Mouse (Mus musculus): Measurements from ENCODE around the gene Maf. TPM values are rescaled to one million over a fixed set of nuclear protein-coding genes. Genes with fewer than 3 reads are reported as not detected.

The Maf gene
- polyA plus RNA-seq, 1 experiment from 2014 or later: 12.1 TPM

DNA sequence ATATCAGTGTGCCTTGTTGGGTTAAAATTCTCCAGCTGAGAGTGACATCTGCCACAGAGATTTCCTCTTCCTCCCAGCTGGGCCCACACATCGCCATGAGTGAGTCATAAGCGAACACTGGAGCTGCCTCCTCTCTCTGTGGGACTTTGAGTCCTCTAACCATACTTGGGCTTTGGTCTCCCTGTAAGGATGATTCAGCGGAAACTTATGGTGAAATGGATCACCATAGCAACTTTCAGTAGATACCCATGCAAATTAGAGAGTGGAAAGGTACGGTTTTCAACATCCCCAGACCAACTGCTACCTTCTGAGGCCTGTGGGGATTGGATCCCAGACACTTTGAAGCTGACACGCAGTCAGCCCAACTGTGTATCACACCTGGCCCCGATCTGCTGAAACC lies 35.1 kb upstream of the Maf start:
- Histone ChIP-seq H3K27me3 (ENCODE audit: control insufficient read depth, insufficient read depth, low read length) (no peaks in the 10 kb centered on the region), H3K27ac (ENCODE audit: low read length) (no peak overlapping the region), H3K4me1 (ENCODE audit: control insufficient read depth, insufficient read depth, low read length) (no peaks in the 10 kb centered on the region), H3K36me3 (ENCODE audit: control insufficient read depth, insufficient read depth, low read length) (no peaks in the 10 kb centered on the region), H3K9ac (replicated peaks; ENCODE audit: low read depth, low read length) (no peak overlapping the region), H3K4me3 (ENCODE audit: low read depth, low read length) (no peak overlapping the region), H3K9me3 (ENCODE audit: control insufficient read depth, low read depth, low read length) (no peaks in the 10 kb centered on the region), H3K4me2 (replicated peaks; ENCODE audit: low read depth, low read length) (no peak overlapping the region)
- ATAC-seq (ENCODE audit: insufficient number of reproducible peaks, insufficient read depth, low FRiP score, low read depth): no peak
- WGBS: 92% methylated on average over 6 of the region's 6 CpGs

DNA sequence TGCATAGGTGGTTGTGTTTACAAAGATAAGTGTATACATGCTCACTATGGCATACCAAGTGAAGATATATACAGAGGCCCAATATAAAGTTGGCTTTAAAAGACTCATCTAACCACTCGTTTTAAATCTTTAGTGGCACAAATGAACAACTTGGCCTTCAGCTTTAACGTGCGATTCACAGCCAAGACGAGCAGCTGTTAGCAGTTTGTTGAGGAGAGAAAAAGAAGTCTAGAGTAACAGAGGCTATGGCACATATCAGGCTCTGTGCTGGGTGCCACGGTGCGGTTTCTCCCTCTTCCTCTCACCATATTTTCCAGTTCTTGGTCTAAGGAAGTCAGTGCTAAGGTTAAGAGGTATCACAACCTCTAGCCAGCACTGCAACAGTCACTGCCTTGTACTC lies 34.4 kb upstream of the Maf start:
- no peak for ATAC-seq (ENCODE audit: insufficient number of reproducible peaks, insufficient read depth, low FRiP score, low read depth)
- Histone ChIP-seq H3K27me3 (ENCODE audit: control insufficient read depth, insufficient read depth, low read length) (no peaks in the 10 kb centered on the region), H3K4me2 (replicated peaks; ENCODE audit: low read depth, low read length) (no peak overlapping the region), H3K27ac (ENCODE audit: low read length) (no peak overlapping the region), H3K36me3 (ENCODE audit: control insufficient read depth, insufficient read depth, low read length) (no peaks in the 10 kb centered on the region), H3K9ac (replicated peaks; ENCODE audit: low read depth, low read length) (no peak overlapping the region), H3K4me1 (ENCODE audit: control insufficient read depth, insufficient read depth, low read length) (no peaks in the 10 kb centered on the region), H3K4me3 (ENCODE audit: low read depth, low read length) (no peak overlapping the region), H3K9me3 (ENCODE audit: control insufficient read depth, low read depth, low read length) (no peaks in the 10 kb centered on the region)
- 85% methylated on average over 6 of the region's 6 CpGs for WGBS

DNA sequence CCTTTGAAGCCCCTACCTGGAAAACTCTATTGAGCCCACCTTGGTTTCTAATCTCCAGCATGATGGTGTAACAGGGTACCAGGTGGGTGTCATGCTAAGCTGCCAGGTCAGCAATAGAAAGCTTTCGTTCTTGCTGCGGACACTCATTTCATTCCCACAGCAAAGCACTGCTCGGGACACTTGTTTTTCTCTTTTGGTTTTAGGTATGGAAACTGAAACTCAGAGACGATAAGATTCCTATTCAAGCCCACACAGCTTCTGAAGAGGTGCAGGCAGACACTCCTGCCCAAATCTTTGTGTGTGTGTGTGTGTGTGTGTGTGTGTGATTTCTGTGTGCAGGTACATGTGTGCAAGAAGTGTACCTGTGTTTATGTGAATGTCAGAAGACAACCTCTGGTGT lies 32.2 kb upstream of the Maf start:
- Histone ChIP-seq H3K27ac (ENCODE audit: low read length) (no peak overlapping the region), H3K9ac (replicated peaks; ENCODE audit: low read depth, low read length) (no peak overlapping the region), H3K9me3 (ENCODE audit: control insufficient read depth, low read depth, low read length) (no peaks in the 10 kb centered on the region), H3K4me1 (ENCODE audit: control insufficient read depth, insufficient read depth, low read length) (no peaks in the 10 kb centered on the region), H3K4me3 (ENCODE audit: low read depth, low read length) (no peak overlapping the region), H3K27me3 (ENCODE audit: control insufficient read depth, insufficient read depth, low read length) (no peaks in the 10 kb centered on the region), H3K4me2 (replicated peaks; ENCODE audit: low read depth, low read length) (no peak overlapping the region), H3K36me3 (ENCODE audit: control insufficient read depth, insufficient read depth, low read length) (no peaks in the 10 kb centered on the region)
- WGBS: 90% methylated on average over 4 of the region's 4 CpGs
- ATAC-seq (ENCODE audit: insufficient number of reproducible peaks, insufficient read depth, low FRiP score, low read depth): no peak

DNA sequence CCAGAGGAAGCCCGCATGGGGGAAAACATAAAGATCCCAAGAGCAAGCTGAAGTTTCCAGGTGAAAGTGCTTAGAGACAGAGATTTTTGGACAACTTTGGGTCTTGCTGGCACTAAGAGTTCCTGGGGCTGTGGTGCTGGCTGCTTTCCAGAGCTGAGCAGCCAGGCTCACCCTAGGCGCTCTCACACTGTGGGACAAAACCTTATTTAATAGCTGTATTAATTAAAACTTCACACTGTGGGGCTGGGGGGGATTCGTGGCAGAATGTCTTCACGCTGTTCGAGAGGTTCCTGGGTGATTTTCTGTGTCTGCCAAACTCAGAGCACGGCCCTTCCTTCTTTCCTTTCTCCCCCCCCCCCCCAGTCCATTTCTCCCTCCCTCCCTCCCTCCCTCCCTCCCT lies 24.8 kb upstream of the Maf start:
- H3K4me2 ChIP-seq (replicated peaks; ENCODE audit: low read depth, low read length): no peak overlapping the region
- H3K27me3 ChIP-seq (ENCODE audit: control insufficient read depth, insufficient read depth, low read length): no peaks in the 10 kb centered on the region
- no peaks in the 10 kb centered on the region for H3K36me3 ChIP-seq (ENCODE audit: control insufficient read depth, insufficient read depth, low read length)
- ATAC-seq (ENCODE audit: insufficient number of reproducible peaks, insufficient read depth, low FRiP score, low read depth): no peak
- H3K27ac ChIP-seq (ENCODE audit: low read length): no peak overlapping the region
- 65% methylated on average over 6 of the region's 6 CpGs for WGBS
- H3K4me3 ChIP-seq (ENCODE audit: low read depth, low read length): no peak overlapping the region
- H3K4me1 ChIP-seq (ENCODE audit: control insufficient read depth, insufficient read depth, low read length): no peaks in the 10 kb centered on the region
- no peak overlapping the region for H3K9ac ChIP-seq (replicated peaks; ENCODE audit: low read depth, low read length)
- H3K9me3 ChIP-seq (ENCODE audit: control insufficient read depth, low read depth, low read length): no peaks in the 10 kb centered on the region

DNA sequence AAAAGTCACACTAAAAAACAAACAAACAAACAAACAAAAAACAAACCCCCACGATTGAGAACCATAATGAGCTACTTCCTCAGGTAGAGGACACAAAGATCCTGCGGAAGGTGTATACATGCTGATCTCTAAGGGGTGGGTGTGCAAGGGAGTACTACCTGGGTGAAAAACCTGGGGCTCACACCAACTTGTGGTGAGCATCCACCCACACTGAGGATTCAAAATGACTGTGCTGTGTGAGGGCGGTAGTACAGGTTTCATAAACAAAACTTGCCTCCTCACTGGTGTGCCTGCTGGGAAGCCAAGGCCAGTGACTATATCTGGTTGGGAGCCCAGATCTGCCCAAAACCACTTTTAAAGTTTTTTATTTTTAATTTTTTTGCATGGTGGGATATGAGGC lies 19.2 kb upstream of the Maf start:
- H3K4me3 ChIP-seq (ENCODE audit: low read depth, low read length): no peak overlapping the region
- no peaks in the 10 kb centered on the region for H3K27me3 ChIP-seq (ENCODE audit: control insufficient read depth, insufficient read depth, low read length)
- WGBS: 77% methylated on average over 3 of the region's 3 CpGs
- H3K36me3 ChIP-seq (ENCODE audit: control insufficient read depth, insufficient read depth, low read length): no peaks in the 10 kb centered on the region
- ATAC-seq (ENCODE audit: insufficient number of reproducible peaks, insufficient read depth, low FRiP score, low read depth): no peak
- H3K9me3 ChIP-seq (ENCODE audit: control insufficient read depth, low read depth, low read length): no peaks in the 10 kb centered on the region
- no peaks in the 10 kb centered on the region for H3K4me1 ChIP-seq (ENCODE audit: control insufficient read depth, insufficient read depth, low read length)
- no peak overlapping the region for H3K4me2 ChIP-seq (replicated peaks; ENCODE audit: low read depth, low read length)
- H3K27ac ChIP-seq (ENCODE audit: low read length): no peak overlapping the region
- H3K9ac ChIP-seq (replicated peaks; ENCODE audit: low read depth, low read length): no peak overlapping the region

DNA sequence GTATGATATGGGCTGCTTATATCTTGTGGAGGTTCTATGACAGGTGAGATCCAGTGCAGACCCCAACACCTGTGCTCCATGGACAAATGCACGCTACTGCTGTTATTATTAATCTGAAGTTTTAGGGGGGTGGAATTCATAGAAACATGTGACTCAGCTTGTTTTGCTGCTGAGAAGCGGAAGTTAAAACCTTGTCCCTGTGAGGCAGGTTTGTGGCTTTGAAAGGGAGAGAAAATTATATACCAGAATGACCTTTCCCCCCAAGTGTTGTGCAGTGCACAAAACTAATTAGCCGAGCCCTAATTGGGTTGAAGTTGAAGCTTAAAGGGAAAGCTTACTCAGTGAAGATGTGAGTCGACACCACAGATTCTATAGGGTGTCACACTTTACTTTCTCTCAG lies 18.6 kb upstream of the Maf start:
- no peak overlapping the region for H3K27ac ChIP-seq (ENCODE audit: low read length)
- no peak overlapping the region for H3K9ac ChIP-seq (replicated peaks; ENCODE audit: low read depth, low read length)
- no peaks in the 10 kb centered on the region for H3K27me3 ChIP-seq (ENCODE audit: control insufficient read depth, insufficient read depth, low read length)
- WGBS: 78% methylated on average over 4 of the region's 4 CpGs
- H3K9me3 ChIP-seq (ENCODE audit: control insufficient read depth, low read depth, low read length): no peaks in the 10 kb centered on the region
- no peaks in the 10 kb centered on the region for H3K36me3 ChIP-seq (ENCODE audit: control insufficient read depth, insufficient read depth, low read length)
- no peaks in the 10 kb centered on the region for H3K4me1 ChIP-seq (ENCODE audit: control insufficient read depth, insufficient read depth, low read length)
- no peak overlapping the region for H3K4me2 ChIP-seq (replicated peaks; ENCODE audit: low read depth, low read length)
- no peak for ATAC-seq (ENCODE audit: insufficient number of reproducible peaks, insufficient read depth, low FRiP score, low read depth)
- no peak overlapping the region for H3K4me3 ChIP-seq (ENCODE audit: low read depth, low read length)

DNA sequence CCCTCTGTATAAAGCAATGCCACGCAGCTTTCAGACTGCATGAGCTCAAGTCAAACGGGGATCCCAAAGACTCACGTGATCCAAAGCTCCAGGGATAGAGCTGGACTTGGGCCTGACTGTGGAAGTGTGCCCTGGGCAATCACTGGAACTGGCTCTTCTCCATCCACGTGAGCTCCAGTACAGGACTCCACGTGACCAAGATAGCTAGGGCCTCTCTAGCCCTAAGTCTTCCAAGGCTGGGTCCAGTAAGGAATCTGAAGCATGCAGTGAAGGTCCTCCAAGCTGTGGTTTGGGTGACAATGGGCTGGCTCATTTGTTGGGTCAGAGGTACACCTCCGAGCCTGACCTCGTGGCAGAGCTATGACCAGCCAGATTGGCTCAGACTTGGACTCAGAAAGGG lies 11.5 kb upstream of the Maf start:
- H3K9ac ChIP-seq (replicated peaks; ENCODE audit: low read depth, low read length): no peak overlapping the region
- ATAC-seq (ENCODE audit: insufficient number of reproducible peaks, insufficient read depth, low FRiP score, low read depth): no peak
- WGBS: 78% methylated on average over 7 of the region's 7 CpGs

DNA sequence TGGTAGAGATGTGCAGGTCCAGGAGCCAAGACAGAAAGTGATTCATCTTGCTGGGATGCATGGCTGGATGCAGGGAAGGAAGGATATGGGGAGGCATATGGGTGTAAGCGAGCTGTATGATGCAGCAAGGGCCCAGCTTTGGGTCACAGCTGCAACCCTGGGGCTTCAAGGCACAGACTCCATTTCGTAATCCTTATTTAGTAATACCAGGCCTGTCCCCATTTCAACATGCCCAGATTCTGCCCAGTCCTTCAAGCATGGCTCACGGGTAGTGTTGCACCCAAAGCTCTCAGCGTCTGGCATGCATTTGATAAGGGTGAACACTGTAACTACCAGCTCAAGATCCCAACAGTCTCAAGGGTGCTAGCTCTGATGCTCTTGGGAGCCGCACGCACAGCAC lies 11.0 kb upstream of the Maf start:
- no peaks in the 10 kb centered on the region for H3K36me3 ChIP-seq (ENCODE audit: control insufficient read depth, insufficient read depth, low read length)
- no peak for ATAC-seq (ENCODE audit: insufficient number of reproducible peaks, insufficient read depth, low FRiP score, low read depth)
- no peaks in the 10 kb centered on the region for H3K4me1 ChIP-seq (ENCODE audit: control insufficient read depth, insufficient read depth, low read length)
- H3K4me2 ChIP-seq (replicated peaks; ENCODE audit: low read depth, low read length): no peak overlapping the region
- H3K9me3 ChIP-seq (ENCODE audit: control insufficient read depth, low read depth, low read length): no peaks in the 10 kb centered on the region
- H3K4me3 ChIP-seq (ENCODE audit: low read depth, low read length): no peak overlapping the region
- H3K9ac ChIP-seq (replicated peaks; ENCODE audit: low read depth, low read length): no peak overlapping the region
- H3K27ac ChIP-seq (ENCODE audit: low read length): no peak overlapping the region
- WGBS: 86% methylated on average over 6 of the region's 6 CpGs
- H3K27me3 ChIP-seq (ENCODE audit: control insufficient read depth, insufficient read depth, low read length): no peaks in the 10 kb centered on the region

More for the DNA sequence above, 11.5 kb upstream of the Maf start:
- no peak overlapping the region for H3K4me3 ChIP-seq (ENCODE audit: low read depth, low read length)
- no peak overlapping the region for H3K27ac ChIP-seq (ENCODE audit: low read length)
- no peaks in the 10 kb centered on the region for H3K27me3 ChIP-seq (ENCODE audit: control insufficient read depth, insufficient read depth, low read length)
- no peaks in the 10 kb centered on the region for H3K4me1 ChIP-seq (ENCODE audit: control insufficient read depth, insufficient read depth, low read length)
- no peak overlapping the region for H3K4me2 ChIP-seq (replicated peaks; ENCODE audit: low read depth, low read length)
- no peaks in the 10 kb centered on the region for H3K36me3 ChIP-seq (ENCODE audit: control insufficient read depth, insufficient read depth, low read length)
- no peaks in the 10 kb centered on the region for H3K9me3 ChIP-seq (ENCODE audit: control insufficient read depth, low read depth, low read length)

DNA sequence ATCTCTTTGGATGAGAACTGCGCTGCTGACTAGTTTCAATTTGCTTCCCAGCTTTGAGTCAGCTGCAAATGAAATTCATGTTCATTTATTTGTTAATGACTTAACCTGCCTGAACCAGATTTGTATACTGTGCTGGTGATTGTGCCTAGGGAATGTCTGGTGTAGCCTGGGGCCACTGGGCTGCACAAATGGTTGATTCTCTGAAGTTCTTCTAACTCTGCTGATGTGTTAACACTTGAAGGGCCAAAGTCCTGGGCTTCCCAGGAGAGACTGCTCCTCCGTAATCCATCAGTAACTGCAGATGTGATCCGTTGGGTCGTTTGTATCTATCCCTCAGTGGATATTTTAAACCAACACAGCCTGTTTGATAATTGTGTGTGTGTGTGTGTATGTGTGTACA lies 7.7 kb upstream of the Maf start:
- peaks cover 5% of the 10 kb centered on the region; the same call in 1 of the 2 replicates for H3K4me1 ChIP-seq (ENCODE audit: control insufficient read depth, insufficient read depth, low read length)
- H3K4me2 ChIP-seq (replicated peaks; ENCODE audit: low read depth, low read length): no peak overlapping the region
- WGBS: 73% methylated on average over 4 of the region's 4 CpGs
- H3K4me3 ChIP-seq (ENCODE audit: low read depth, low read length): no peak overlapping the region
- no peak overlapping the region for H3K27ac ChIP-seq (ENCODE audit: low read length)
- ATAC-seq (ENCODE audit: insufficient number of reproducible peaks, insufficient read depth, low FRiP score, low read depth): no peak
- no peaks in the 10 kb centered on the region for H3K27me3 ChIP-seq (ENCODE audit: control insufficient read depth, insufficient read depth, low read length)
- H3K9ac ChIP-seq (replicated peaks; ENCODE audit: low read depth, low read length): no peak overlapping the region
- no peaks in the 10 kb centered on the region for H3K36me3 ChIP-seq (ENCODE audit: control insufficient read depth, insufficient read depth, low read length)
- no peaks in the 10 kb centered on the region for H3K9me3 ChIP-seq (ENCODE audit: control insufficient read depth, low read depth, low read length)
